Mouse (Mus musculus): Measurements from ENCODE around the gene Ak4.
"Not testable (repeated sequence)": the region's sequence is repeated elsewhere in the genome, so short reads cannot be mapped to it uniquely, and the experiment has no call there.

The Ak4 gene

GRCm38 (mm10) chr4:101419151-101419910, at the start of gene Ak4:
Gene Ak4 (plus strand): TSS chr4:101419277.
- peak; percentile 47 for DNase-seq (ENCODE audit: low read depth, low spot score)

DNA sequence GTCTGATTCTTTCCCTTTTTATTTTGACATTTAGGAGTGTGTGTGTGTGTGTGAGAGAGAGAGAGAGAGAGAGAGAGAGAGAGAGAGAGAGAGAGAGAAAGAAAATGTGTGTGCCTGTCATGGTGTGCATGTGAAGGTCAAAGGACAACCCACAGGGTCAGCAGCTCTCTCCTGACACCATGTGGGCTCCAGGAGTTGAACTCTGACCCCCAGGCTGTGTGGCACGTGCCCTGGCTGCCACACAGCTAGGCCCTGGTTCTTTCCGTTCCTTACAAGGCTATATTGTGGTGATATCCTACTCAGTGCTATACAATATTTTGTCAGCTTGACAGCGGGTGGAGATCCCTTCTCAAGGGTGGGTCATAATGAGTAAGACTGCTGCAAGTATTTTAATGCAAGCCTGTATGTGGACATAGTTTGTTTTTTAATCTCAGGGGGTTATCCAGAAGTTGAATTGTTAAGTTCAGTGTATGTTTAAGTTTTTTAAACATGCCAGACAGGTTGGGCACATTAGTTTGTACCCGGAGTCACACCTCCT, 49.3 kb upstream of the Ak4 start:
- no peak for DNase-seq (ENCODE audit: low read depth, low spot score)

DNA sequence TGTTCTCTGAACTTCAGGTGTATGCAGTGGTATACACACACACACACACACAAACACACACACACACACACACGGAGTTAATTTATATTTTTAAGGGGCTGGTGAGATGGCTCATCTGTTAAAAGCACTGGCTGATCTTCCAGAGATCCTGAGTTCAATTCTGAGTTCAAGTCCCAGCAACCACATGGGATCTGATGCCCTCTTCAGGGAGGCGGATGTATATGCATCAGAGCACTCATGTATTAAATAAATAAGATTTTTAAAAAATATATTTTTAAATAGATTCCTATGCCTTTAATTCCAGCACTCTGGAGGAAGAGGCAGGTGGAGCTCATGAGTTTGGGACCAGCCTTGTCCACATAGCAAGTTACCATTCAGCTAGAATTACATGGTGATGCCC, 46.8 kb upstream of the Ak4 start:
- no peak for DNase-seq (ENCODE audit: low read depth, low spot score)

DNA sequence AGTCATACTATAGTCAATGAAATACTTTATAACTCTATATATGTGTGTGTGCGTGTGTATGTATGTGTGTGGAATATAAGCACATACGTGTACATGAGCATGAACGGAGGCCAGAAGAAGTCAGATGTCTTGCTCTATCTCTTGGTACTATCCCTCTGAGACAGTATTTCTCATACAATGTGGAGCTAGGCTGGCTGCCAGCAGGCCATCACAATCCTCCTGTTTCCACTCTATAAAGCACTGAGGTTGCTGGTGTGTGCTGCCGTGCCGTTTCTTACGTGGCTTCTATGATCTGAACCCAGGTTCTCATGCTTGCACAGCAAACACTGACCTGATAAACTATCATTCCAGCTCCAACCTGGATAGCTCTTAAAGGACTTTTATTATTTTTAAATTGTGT, 46.3 kb upstream of the Ak4 start:
- DNase-seq (ENCODE audit: low read depth, low spot score) = no peak

DNA sequence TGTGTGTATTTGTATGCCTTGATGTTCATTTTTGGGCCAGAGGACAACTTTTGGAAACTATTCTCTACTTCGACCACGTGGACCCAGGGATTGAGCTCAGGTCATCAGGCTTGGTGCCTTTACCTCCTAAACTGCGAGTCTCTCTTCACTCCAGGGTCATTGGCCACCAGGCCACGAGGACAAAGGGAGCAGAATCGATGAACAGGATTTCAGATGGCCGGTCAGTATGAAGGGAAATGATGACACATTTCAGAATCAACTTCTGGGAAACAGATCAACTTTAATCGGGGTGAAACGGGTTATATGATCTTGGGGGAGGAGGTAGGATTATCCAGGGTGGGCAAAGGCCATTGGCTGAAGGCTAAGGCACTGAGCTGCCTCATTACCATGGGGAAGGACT, 45.0 kb upstream of the Ak4 start:
- DNase-seq (ENCODE audit: low read depth, low spot score) = no peak

DNA sequence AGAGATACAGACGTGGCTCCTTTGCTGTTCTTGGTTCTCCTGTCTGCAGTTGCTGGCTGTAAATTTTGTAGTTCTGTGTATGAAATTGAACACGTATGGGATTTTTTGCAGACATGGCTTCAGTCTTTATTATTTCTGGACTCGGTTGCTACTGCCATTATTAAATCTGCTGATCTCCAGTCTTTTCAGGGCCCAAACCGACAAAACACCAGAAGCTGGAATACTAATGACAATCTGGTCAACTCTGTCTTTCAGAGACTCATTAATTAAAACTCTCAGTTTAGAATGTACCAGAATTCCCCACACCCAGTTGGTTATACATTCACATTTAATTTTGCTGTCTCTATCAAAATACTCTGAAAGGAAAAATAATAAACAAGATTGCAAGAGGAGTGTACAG, 42.2 kb upstream of the Ak4 start:
- no peak for DNase-seq (ENCODE audit: low read depth, low spot score)

DNA sequence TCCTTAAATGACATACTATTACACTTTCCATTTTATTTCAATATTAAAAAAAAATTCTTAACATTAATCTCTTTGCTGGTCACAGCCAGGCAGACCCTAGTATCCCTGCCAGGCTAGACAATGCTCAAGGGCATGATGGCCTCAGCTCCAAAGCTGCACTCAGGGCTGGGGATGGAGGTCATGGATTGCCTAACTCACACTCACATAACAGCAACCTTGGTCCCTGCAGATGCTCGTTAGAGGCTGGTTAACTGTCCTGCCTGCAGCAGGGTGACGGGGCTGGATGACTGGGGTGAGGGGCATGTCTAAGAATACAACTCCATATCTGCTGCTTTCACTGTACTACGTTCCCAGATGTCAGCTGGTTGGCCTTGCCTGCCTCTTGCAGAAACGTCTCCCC, 40.8 kb upstream of the Ak4 start:
- no peak for DNase-seq (ENCODE audit: low read depth, low spot score)

GRCm38 (mm10) chr4:101378778-101379177, 40.3 kb upstream of the Ak4 start:
- DNase-seq (ENCODE audit: low read depth, low spot score) = no peak

DNA sequence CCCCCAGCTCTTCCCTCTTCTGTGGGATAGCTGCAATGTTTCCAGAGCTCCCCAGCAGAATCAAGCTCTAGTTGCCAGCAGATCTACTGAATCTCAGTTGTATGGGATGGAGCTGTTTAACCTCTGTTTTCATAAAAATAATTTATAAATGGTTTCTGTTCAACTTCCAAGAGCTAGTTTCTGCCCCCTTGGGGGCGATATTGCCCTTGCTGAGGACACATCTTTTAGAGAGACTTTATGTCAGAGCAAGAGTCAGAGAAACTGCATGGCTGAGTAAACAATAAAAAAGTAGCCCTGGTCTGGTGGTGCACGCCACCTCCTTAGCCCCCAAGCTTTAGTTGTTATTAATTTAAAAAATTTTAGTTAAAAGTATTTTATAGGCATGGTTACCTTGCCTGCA, 34.1 kb upstream of the Ak4 start:
- DNase-seq (ENCODE audit: low read depth, low spot score) = peak; percentile 13

DNA sequence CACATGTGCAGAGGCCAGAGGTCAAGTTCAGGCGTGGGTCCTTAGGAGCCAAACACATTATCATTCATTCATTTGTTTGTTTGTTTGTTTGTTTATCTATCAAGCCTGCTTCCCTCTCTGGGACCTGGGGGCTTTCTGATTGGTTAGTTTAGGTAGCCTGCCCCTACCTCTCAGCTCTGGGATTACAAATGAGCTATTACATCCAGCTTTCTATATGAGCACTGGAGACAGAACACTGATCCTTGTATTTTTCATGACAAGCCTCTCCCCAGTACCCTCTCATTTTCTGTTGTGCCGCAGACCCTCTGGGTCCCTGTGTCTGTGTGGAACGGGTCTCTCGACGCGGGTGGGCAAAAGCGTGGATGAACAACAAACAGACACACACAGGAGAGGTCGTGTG, 30.8 kb upstream of the Ak4 start:
- no peak for DNase-seq (ENCODE audit: low read depth, low spot score)

DNA sequence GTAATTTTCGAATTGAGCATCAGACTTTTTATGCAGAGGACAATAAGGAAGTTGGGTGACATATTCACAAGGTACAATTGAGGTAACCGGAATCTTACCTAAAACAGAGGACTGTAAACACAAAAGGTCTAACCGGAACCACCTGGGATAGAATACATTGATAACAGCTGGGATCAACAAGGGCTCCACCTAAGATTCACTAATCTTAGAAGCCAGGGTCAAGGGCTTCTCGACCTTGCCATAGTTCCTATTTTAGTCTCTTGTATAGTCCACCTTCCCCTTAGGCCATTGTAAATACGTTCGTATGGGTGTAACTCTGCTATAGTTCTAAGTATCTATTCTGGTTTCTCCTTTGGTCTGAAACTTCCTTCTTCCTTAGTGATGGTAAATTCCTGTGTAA, 30.4 kb upstream of the Ak4 start:
- not testable (repeated sequence) for DNase-seq (ENCODE audit: low read depth, low spot score)

GRCm38 (mm10) chr4:101392229-101392628, 26.8 kb upstream of the Ak4 start:
- DNase-seq (ENCODE audit: low read depth, low spot score) = peak; percentile 38

DNA sequence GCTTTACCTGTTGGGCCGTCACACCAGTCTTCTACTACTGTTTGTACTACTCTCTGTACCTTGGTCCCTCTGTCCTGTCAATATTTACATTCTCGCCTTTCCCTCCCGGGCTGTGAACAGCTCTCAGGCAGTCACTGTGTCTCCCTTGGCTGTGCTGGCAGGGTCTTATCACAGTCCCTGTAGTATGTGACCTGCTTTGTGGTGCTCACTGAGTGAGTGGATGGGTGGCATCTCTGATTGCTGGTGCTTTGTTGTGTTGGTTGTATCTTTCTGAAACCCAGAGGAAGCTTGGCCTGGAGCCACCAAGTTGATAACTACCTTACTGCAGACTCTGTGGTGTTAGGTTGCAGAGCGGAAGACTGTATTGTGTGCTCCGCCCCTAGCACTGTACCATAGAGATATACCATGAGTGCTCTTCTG, 25.8 kb upstream of the Ak4 start:
- no peak for DNase-seq (ENCODE audit: low read depth, low spot score)

DNA sequence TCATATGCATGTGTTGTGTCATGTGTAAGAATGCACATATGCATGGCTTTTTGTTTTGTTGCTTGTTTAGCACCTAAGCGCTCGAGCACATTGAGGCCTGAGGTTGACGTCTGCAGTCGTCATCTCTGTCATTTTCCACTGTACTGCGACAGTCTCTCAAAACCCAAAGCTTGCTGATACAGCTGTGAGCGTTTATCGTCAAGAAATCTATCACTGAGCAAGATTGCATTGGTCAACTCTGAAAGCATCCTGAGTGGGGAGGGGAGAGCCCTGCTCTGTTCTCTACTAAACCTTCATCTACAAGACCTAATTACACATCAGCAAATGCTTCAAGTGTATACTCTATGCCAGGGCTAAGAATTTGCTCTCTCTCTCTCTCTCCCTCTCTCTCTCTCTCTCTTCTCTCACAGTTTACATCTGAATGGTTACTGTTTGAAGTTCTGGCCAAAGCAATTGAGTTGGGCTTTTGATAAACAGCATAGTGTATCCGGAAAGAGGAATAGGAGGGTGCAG, 24.0 kb upstream of the Ak4 start:
- no peak for DNase-seq (ENCODE audit: low read depth, low spot score)

DNA sequence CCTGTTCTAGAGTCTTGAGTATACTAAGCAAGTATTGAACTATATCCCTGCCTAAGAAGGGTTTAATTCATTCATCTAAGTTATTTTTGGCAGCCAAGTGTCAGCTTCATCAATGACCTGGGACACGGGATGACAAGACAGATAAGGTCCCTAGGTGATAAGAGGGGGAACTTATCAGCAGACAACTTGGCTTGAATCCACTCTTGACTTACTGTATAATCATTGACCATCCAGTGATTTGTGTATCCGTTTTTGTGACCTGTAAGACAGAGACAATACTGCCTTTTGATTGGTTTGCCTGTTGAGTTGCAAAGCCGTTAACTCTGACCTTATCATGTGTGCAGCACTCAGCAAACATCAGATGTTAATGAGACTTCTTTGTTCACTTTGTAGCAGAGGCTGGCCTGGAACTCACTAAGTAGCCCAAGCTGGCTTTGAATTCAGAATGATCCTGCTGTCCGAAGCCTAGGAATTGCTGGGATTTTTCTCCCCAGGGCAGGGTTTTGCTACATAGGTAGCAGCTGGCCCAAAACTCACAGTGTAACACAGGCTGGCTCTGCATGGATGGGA, 19.0 kb upstream of the Ak4 start:
- DNase-seq (ENCODE audit: low read depth, low spot score) = no peak

GRCm38 (mm10) chr4:101401945-101402344, 17.1 kb upstream of the Ak4 start:
- DNase-seq (ENCODE audit: low read depth, low spot score) = no peak

- DNase-seq (ENCODE audit: low read depth, low spot score) = no peak
Observed at GRCm38 (mm10) chr4:101404863-101405262, 14.2 kb upstream of the Ak4 start.

DNA sequence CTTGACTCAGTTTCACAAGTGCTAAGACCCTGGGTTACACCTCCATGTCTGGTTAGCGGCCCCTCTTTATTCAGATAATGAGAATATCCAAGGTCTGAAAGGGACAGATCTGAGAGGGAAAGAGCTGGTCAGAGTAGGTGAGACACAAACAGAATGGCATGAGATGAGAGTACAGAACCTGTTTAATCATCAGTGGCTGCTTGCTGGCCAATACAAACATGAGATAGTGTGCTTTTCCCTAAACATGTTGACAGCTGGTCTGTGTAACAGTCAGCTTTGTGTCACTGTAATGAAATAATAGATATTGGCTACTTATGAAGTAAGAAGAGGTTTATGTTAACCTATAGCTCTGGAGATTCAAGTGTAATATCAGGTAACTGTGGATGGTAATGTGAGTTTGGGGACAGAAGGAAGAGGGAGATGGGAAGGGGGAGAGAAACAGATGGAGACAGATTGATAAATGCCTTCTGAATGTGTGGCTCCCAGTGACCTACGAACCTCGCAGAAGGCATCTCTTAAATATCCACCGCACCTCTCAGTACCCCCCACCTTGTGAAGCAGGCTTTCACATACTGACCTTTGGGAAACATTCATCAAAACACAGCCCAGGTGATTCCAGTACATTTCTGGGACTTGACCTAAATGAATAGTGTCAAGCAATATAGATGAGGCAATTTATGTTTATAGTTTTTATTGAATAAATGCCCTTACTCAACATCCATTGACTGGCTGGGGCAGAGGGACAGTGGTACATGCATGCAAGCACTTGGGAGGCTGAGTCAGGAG, 12.5 kb upstream of the Ak4 start:
- no peak for DNase-seq (ENCODE audit: low read depth, low spot score)

DNA sequence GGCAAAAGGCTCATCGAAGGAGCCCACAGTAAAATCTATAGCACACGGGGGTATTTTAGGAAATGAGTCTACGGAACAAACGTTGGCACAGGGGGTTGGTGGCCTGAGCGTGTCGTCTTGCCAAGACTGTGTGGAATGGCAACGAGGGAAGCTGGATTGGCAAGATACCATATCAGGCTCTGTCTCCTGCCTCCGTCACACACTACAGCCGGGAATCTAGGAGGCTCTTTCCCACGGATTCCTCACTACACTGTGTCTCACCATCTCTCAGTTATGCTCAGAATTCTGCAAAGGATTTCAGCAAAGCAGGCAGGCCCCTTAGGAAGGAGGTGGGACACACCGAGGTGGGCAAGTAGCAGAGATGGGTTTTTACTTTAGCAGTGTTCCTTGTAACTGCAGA, 2.1 kb upstream of the Ak4 start:
- DNase-seq (ENCODE audit: low read depth, low spot score) = no peak

DNA sequence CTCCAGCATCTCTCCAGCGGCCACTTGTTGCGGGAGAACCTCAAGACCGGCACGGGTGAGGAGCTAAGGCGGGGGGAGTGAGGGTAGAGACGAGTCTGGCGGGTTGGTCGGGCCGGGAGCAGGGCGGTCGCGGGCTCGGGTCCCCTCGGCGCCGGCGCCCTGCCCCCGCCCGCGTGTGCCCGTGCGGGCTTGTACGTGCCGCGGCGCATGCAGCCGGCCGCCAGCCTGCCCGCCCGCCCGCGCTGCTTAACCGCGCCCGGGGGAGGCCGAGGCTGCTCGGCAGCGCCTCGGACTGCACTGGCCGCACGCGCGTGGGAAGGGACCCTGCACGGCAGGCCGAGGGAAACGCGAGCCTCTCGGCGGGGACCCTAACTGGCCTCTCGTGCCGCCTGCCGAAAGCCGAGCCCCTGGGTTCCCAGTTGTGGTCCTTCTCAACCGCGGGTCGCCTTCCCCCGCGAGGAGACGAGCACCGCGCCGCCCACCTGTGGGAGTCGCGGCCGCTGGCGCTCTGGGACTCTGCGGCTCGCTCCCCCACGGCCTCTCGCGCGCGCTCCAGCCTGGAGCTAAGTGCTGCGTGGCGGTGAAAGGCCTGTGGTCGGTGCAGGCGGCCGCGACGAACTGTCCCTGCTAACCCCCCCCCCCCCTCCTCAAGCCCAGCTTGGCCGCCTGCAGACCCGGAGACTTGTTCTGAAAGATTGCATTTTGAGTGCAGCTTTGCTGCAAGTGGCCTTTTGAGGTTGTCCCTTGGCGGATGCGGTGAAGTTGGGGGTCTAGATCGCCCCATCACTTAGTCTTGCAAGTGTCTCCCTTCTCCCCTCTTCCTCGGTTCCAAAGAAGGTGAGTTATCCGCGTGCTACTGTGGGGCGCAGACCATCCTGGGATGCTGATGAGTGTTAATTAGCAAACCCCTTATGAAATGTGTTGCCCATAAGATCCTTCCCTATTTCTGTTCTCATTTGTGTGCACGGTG, 1.1 kb downstream of the Ak4 start:
- peak; percentile 19 for DNase-seq (ENCODE audit: low read depth, low spot score)

DNA sequence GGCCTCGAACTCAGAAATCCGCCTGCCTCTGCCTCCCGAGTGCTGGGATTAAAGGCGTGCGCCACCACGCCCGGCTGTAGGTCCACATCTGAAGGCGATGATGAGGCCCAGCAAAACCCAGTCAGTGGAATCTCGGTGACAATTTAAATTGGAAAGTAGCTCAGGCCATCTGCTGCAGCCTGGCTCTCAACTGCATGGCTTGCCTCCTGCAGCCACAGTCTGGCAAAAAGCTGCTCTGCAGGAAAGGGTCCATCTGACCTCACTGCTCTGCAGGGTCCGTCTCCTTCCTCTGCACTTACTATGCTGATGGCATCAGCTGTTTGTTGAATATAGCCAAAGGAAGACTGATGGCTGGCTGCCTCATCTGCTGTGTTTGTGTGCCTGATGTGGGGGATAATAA, 3.9 kb downstream of the Ak4 start:
- no peak for DNase-seq (ENCODE audit: low read depth, low spot score)
